Mouse (Mus musculus) stomach, postnatal 0 days (tissue): ENCODE measurements around the gene Morn2.

Experiments
- CTCF ChIP-seq: IDR thresholded peaks from 2 replicates; pipeline ENCODE4 v1.5.1; 2016; ENCODE audit warnings: antibody characterized with exemption, low read depth, mild to moderate bottlenecking, moderate library complexity
- EP300 ChIP-seq: optimal IDR thresholded peaks from 2 replicates; pipeline ENCODE3; 2016; ENCODE audit warnings: antibody characterized with exemption

- no peak for TF ChIP-seq CTCF
- TF ChIP-seq EP300, result no peak
These were observed 21.9 kb upstream of the Morn2 start for GRCm38 (mm10) chr17:80268151-80268550.
